Mouse (Mus musculus) myocyte (in vitro differentiated cells): ENCODE measurements around the gene Ncor2. TPM values are rescaled to one million over a fixed set of nuclear protein-coding genes. Genes with fewer than 3 reads are reported as not detected.
A peak's percentile ranks its signal among the peaks of the same experiment; 100 is the strongest.

Experiments used
- H3K27me3 ChIP-seq: one replicate; pipeline ENCODE4 v1.6.1; 2011; ENCODE audit not compliant: control insufficient read depth, insufficient read depth, insufficient read length
- H3K36me3 ChIP-seq: one replicate; pipeline ENCODE4 v1.6.1; 2011; ENCODE audit not compliant: control insufficient read depth, insufficient read depth
- H3K4me2 ChIP-seq: one replicate; pipeline ENCODE4 v1.6.1; 2011; ENCODE audit warnings: low read depth, control low read depth
- H3K4me3 ChIP-seq: one replicate; pipeline ENCODE4 v1.5.1; 2011; ENCODE audit warnings: mild to moderate bottlenecking, control low read depth, moderate library complexity
- H3K79me2 ChIP-seq: one replicate; pipeline ENCODE4 v1.6.1; 2011; ENCODE audit not compliant: control insufficient read depth, insufficient read depth
- H3ac ChIP-seq: one replicate; pipeline ENCODE4 v1.6.1; 2011; ENCODE audit not compliant: control insufficient read depth, insufficient read length
- CEBPB ChIP-seq: IDR thresholded peaks from 2 replicates; pipeline ENCODE4 v1.6.1; 2011; ENCODE audit warnings: mild to moderate bottlenecking, moderate library complexity; ENCODE audit not compliant: poor library complexity, insufficient read depth, severe bottlenecking
- E2F4 ChIP-seq: IDR thresholded peaks from one replicate; pipeline ENCODE4 v1.6.1; 2011; ENCODE audit warnings: mild to moderate bottlenecking, control low read depth, moderate library complexity; ENCODE audit not compliant: insufficient read depth
- MAX ChIP-seq: IDR thresholded peaks from one replicate; pipeline ENCODE4 v1.6.1; 2011; ENCODE audit warnings: low read depth, mild to moderate bottlenecking, control low read depth
- MYOD1 ChIP-seq, 3 experiments: IDR thresholded peaks; one replicate each; pipeline ENCODE4 v1.6.1; 2011; ENCODE audit warnings: control low read depth in 2 of 3, low read depth in 2 of 3, mild to moderate bottlenecking in 2 of 3, moderate library complexity in 1 of 3; ENCODE audit not compliant: insufficient read length in 2 of 3, control insufficient read depth in 1 of 3
- MYOG ChIP-seq, 3 experiments: IDR thresholded peaks; one replicate each; pipeline ENCODE4 v1.6.1; 2011; ENCODE audit warnings: control low read depth in 2 of 3, low read depth in 2 of 3, mild to moderate bottlenecking in 2 of 3; ENCODE audit not compliant: insufficient read length in 2 of 3, control insufficient read depth in 1 of 3, insufficient read depth in 1 of 3
- POLR2A ChIP-seq: IDR thresholded peaks from one replicate; pipeline ENCODE4 v1.6.1; 2011; ENCODE audit warnings: low read depth, mild to moderate bottlenecking, control low read depth, moderate library complexity; ENCODE audit not compliant: insufficient read length
- POLR2AphosphoS2 ChIP-seq: IDR thresholded peaks from one replicate; pipeline ENCODE4 v1.6.1; 2011; ENCODE audit warnings: low read depth, control low read depth; ENCODE audit not compliant: insufficient read length
- REST ChIP-seq: IDR thresholded peaks from one replicate; pipeline ENCODE4 v1.6.1; 2011; ENCODE audit warnings: mild to moderate bottlenecking, control low read depth, moderate library complexity; ENCODE audit not compliant: insufficient read depth, insufficient read length
- SRF ChIP-seq: IDR thresholded peaks from one replicate; pipeline ENCODE4 v1.6.1; 2011; ENCODE audit warnings: low read depth; ENCODE audit not compliant: control insufficient read depth, insufficient read length
- TCF12 ChIP-seq: IDR thresholded peaks from one replicate; pipeline ENCODE4 v1.6.1; 2011; ENCODE audit warnings: mild to moderate bottlenecking, control low read depth; ENCODE audit not compliant: poor library complexity, insufficient read depth, severe bottlenecking
- TCF3 ChIP-seq: IDR thresholded peaks from one replicate; pipeline ENCODE4 v1.6.1; 2011; ENCODE audit warnings: low read depth, control low read depth; ENCODE audit not compliant: insufficient read length
- USF1 ChIP-seq: IDR thresholded peaks from one replicate; pipeline ENCODE4 v1.6.1; 2011; ENCODE audit warnings: low read depth, mild to moderate bottlenecking, control low read depth, moderate library complexity
- polyA plus RNA-seq: library from polyadenylated mRNA; unstranded; fragments of >200 nt; fragmentation: generic; extraction: Trizol; gene quantifications from one replicate; pipeline ENCODE4 v1.2.1, GENCODE M21; 2012; ENCODE audit warnings: missing spikeins

Ncor2 gene
- polyA plus RNA-seq, 1 experiment = 127 TPM

DNA sequence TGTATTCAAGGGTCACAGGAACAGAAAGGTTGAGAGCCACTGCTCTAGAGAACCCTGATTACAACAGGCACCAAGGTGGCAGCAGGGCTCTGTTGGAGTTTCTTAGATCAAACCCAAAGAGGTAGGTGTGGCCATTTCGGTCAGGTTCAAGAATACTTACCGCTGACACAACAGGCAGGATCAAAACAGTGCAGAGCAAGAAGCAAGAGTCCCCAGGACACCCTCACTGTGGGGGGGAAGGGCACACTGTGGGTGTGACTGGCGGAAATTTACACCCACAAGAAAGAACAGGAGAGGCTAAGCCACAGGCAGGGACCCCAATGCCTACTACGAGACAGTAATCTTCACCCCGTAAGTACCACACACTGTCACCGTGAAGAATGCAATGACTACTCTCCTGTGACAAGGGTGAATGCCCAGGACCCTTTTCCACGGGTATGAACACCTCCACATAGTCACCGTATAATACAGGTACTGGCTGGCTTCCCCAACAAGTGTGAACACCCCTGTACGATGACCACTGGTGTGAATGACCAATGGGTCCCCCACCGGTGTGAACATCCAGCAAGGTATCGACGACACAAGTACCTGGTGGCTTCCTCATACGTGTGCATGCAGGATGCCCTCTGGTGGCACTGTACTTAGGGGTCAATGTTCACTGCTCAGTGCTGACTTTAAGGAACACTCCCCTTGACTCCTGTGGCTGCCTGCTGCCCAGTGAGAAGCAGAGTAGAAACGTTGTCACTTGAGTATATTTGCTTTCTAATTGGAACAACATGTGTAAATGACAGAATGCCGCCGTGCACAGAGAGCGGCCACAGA lies 162.4 kb downstream of the Ncor2 start:
- no peaks in the 10 kb centered on the region for H3K79me2 ChIP-seq
- H3K4me2 ChIP-seq = no peak overlapping the region
- no peaks in the 10 kb centered on the region for H3K27me3 ChIP-seq
- no peak overlapping the region for H3K4me3 ChIP-seq
- TF ChIP-seq REST (no peak), E2F4 (no peak), MYOG (IDR thresholded peaks at IDR 0.05; ENCODE audit: control insufficient read depth in 1 of 3, insufficient read depth in 1 of 3, insufficient read length in 2 of 3, low read depth in 2 of 3) (no peak), CEBPB (no peak), TCF3 (no peak), POLR2A (no peak), MYOD1 (IDR thresholded peaks at IDR 0.05; ENCODE audit: control insufficient read depth in 1 of 3, insufficient read length in 2 of 3, low read depth in 2 of 3) (no peak), TCF12 (no peak)
- H3ac ChIP-seq = no peak overlapping the region
- peaks cover 21% of the 10 kb centered on the region for H3K36me3 ChIP-seq

DNA sequence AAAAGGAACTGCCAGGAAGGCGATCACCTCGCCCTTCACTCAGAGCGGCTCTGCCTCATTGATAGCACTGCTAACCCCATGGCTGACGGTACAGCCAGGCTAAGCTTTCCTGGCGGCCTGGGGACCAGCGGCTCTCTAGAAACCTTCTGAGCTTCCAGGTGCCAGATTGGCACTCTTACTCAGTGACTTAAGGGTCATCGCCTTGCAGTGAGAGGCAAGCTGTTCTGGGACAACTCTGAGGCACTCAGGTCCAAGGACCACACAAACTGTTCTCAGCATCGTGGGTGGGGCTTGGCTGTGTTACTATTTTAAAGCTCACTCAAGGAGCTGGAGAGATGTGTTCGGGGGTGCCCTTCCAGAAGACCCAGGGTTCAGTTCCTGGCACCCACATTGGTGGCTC lies 163.4 kb downstream of the Ncor2 start:
- peak; percentile 33 for TF ChIP-seq POLR2AphosphoS2
- no peak for TF ChIP-seq CEBPB
- Histone ChIP-seq H3K36me3 (peaks cover 19% of the 10 kb centered on the region), H3K4me2 (no peak overlapping the region)

GRCm38 (mm10) chr5:125015066-125015465 lies 164.0 kb downstream of the Ncor2 start:
- Histone ChIP-seq H3ac (no peak overlapping the region), H3K27me3 (no peaks in the 10 kb centered on the region), H3K79me2 (no peaks in the 10 kb centered on the region), H3K4me3 (no peak overlapping the region), H3K4me2 (no peak overlapping the region), H3K36me3 (peaks cover 19% of the 10 kb centered on the region)
- no peak for TF ChIP-seq USF1
- TF ChIP-seq POLR2A = no peak
- no peak for TF ChIP-seq MYOG (IDR thresholded peaks at IDR 0.05; ENCODE audit: control insufficient read depth in 1 of 3, insufficient read depth in 1 of 3, insufficient read length in 2 of 3, low read depth in 2 of 3)
- no peak for TF ChIP-seq SRF
- no peak for TF ChIP-seq MYOD1 (IDR thresholded peaks at IDR 0.05; ENCODE audit: control insufficient read depth in 1 of 3, insufficient read length in 2 of 3, low read depth in 2 of 3)
- TF ChIP-seq TCF3 = no peak

More for the DNA sequence above, 163.4 kb downstream of the Ncor2 start:
- H3K27me3 ChIP-seq = no peaks in the 10 kb centered on the region
- no peak overlapping the region for H3K4me3 ChIP-seq
- H3ac ChIP-seq = no peak overlapping the region
- H3K79me2 ChIP-seq = no peaks in the 10 kb centered on the region

- Histone ChIP-seq H3K4me2 (no peak overlapping the region), H3K4me3 (no peak overlapping the region), H3K79me2 (no peaks in the 10 kb centered on the region), H3K27me3 (no peaks in the 10 kb centered on the region), H3K36me3 (peaks cover 19% of the 10 kb centered on the region), H3ac (no peak overlapping the region)
- TF ChIP-seq POLR2AphosphoS2 (peak; percentile 22), TCF12 (no peak), USF1 (no peak), E2F4 (no peak), TCF3 (no peak), REST (no peak)
Observed at GRCm38 (mm10) chr5:125014497-125014896, 164.5 kb downstream of the Ncor2 start.

- no peak overlapping the region for H3K4me3 ChIP-seq
- no peak overlapping the region for H3ac ChIP-seq
- TF ChIP-seq POLR2A (no peak), MAX (no peak), CEBPB (no peak), POLR2AphosphoS2 (no peak), REST (no peak), E2F4 (no peak), TCF12 (no peak), SRF (no peak), MYOD1 (IDR thresholded peaks at IDR 0.05; ENCODE audit: control insufficient read depth in 1 of 3, insufficient read length in 2 of 3, low read depth in 2 of 3) (no peak), TCF3 (no peak), USF1 (no peak)
- H3K27me3 ChIP-seq = no peaks in the 10 kb centered on the region
- H3K4me2 ChIP-seq = no peak overlapping the region
- peaks cover 8% of the 10 kb centered on the region for H3K36me3 ChIP-seq
- H3K79me2 ChIP-seq = no peaks in the 10 kb centered on the region
Observed at GRCm38 (mm10) chr5:125011628-125012027, 167.4 kb downstream of the Ncor2 start.
